Mouse (Mus musculus): ENCODE results near the gene Bhlha15.

Gene Bhlha15

GRCm38 (mm10) chr5:144189950-144190583 lies at the start of gene Bhlha15:
Bhlha15 (plus strand) TSS chr5:144190286.
- in situ Hi-C loops (cut with MboI; ENCODE audit: low sequenced_read_pairs) = no loop called here

- in situ Hi-C loops (cut with MboI; ENCODE audit: low sequenced_read_pairs) = no loop called here
Measured at GRCm38 (mm10) chr5:144143531-144143930, 46.6 kb upstream of the Bhlha15 start.

- in situ Hi-C loops (cut with MboI; ENCODE audit: low sequenced_read_pairs) = no loop called here
Measured at GRCm38 (mm10) chr5:144146898-144147297, 43.2 kb upstream of the Bhlha15 start.

- in situ Hi-C loops (cut with MboI; ENCODE audit: low sequenced_read_pairs) = no loop called here
Measured at GRCm38 (mm10) chr5:144149530-144149929, 40.6 kb upstream of the Bhlha15 start.

- in situ Hi-C loops (cut with MboI; ENCODE audit: low sequenced_read_pairs) = loop anchor here (10.0 kb wide), 1 partner anchor 96 kb away; no protein-coding TSS in a partner anchor
Measured at GRCm38 (mm10) chr5:144151270-144151669, 38.8 kb upstream of the Bhlha15 start.

GRCm38 (mm10) chr5:144154528-144154927 lies 35.6 kb upstream of the Bhlha15 start:
- in situ Hi-C loops (cut with MboI; ENCODE audit: low sequenced_read_pairs) = loop anchor here (10.0 kb wide), 1 partner anchor 100 kb away; no protein-coding TSS in a partner anchor

GRCm38 (mm10) chr5:144158604-144159003 lies 31.5 kb upstream of the Bhlha15 start:
- in situ Hi-C loops (cut with MboI; ENCODE audit: low sequenced_read_pairs) = loop anchor here (10.0 kb wide), 1 partner anchor 104 kb away; no protein-coding TSS in a partner anchor

DNA sequence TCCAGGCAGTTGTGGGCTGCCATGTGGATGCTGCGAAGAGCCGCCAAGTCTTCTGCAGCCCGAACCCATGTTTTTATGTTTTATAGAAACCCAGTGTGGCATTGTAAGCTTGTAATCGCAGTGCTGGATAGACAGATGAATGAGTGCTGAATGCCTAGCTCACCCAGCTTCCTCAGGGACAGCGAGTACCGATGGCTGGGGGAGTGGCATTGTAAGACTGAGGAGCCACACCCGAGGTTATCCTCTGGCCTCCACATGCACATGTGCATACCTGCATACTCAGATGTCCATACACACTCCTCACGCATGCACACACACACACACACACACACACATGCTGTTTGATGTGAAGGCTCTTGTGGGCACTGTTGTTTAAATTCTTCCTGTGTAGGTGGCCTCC lies 30.9 kb upstream of the Bhlha15 start:
- in situ Hi-C loops (cut with MboI; ENCODE audit: low sequenced_read_pairs) = loop anchor here (10.0 kb wide), 1 partner anchor 104 kb away; no protein-coding TSS in a partner anchor

GRCm38 (mm10) chr5:144162080-144162812 lies 27.8 kb upstream of the Bhlha15 start:
- in situ Hi-C loops (cut with MboI; ENCODE audit: low sequenced_read_pairs) = no loop called here

- in situ Hi-C loops (cut with MboI; ENCODE audit: low sequenced_read_pairs) = no loop called here
Measured at GRCm38 (mm10) chr5:144162813-144163517, 27.1 kb upstream of the Bhlha15 start.

GRCm38 (mm10) chr5:144165756-144166155 lies 24.3 kb upstream of the Bhlha15 start:
- in situ Hi-C loops (cut with MboI; ENCODE audit: low sequenced_read_pairs) = no loop called here

GRCm38 (mm10) chr5:144169275-144169975 lies 20.7 kb upstream of the Bhlha15 start:
- in situ Hi-C loops (cut with MboI; ENCODE audit: low sequenced_read_pairs) = no loop called here

DNA sequence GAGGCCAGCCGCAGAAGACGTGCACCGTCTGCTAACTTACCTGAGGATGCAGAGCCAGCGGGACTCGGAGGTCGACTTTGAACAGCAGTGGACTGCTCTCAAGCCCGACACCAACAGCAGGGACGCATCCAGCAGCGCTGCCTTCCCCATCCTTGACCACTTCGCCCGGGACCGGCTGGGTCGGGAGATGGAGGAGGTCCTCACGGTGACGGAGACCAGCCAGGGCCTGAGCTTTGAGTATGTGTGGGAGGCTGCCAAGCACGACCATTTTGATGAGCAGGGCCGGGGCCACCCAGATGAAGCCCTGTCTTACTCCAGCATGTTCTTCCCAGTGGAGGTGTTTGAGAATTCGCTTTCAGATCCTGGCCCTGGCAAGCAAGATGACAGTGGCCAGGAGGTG lies 16.4 kb upstream of the Bhlha15 start:
- in situ Hi-C loops (cut with MboI; ENCODE audit: low sequenced_read_pairs) = no loop called here

GRCm38 (mm10) chr5:144178216-144178615 lies 11.9 kb upstream of the Bhlha15 start:
- in situ Hi-C loops (cut with MboI; ENCODE audit: low sequenced_read_pairs) = no loop called here

- in situ Hi-C loops (cut with MboI; ENCODE audit: low sequenced_read_pairs) = no loop called here
Measured at GRCm38 (mm10) chr5:144181249-144181648, 8.8 kb upstream of the Bhlha15 start.

GRCm38 (mm10) chr5:144182542-144183247 lies 7.4 kb upstream of the Bhlha15 start:
- in situ Hi-C loops (cut with MboI; ENCODE audit: low sequenced_read_pairs) = no loop called here

DNA sequence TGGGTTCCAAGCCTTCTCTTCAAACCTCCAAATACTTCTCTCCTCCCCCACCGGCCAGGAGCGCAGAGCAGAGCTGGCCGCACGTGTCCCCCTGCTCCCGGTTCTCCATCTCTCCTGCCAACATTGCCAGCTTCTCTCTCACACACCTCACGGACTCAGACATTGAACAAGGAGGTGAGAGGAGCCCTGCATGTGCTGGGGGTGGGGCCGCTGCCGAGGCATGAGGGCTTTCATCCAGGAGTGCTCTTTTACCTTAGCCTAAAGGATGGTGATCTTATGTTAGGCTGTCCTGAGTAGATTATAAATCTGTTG lies 6.9 kb upstream of the Bhlha15 start:
- in situ Hi-C loops (cut with MboI; ENCODE audit: low sequenced_read_pairs) = no loop called here

DNA sequence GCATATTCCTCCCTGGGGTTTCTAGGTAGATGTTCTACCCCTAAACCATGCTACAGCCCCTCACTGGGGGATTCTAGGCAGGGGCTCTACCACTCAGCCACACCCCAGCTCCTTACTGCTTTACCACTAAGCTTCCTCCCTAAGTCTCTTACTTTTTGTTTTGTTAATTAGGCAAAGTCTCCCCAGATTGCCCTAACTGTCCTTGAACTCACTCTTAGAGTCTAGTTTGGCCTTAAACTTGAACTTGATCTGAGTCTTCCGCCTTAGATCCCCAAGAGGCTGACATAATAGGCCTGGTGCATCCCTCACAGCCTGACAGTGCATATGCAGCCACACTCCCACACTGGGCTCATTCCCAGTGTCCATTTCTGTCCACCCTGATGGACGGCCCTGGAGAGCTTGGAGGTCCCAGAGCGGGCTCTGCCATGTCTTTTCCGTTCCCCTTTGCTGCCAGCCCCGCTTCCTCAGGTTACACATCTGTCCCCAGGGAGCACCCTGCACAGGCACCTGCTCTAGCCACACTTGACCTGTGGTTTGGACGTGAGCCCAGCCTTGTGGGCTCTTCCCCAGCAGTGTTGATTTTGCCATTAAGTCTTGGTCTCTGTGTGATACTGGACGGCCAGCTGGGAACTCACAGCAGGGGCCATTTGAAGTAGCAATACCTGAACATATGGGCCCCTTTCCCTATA lies 6.3 kb upstream of the Bhlha15 start:
- in situ Hi-C loops (cut with MboI; ENCODE audit: low sequenced_read_pairs) = no loop called here

GRCm38 (mm10) chr5:144184350-144185045 lies 5.6 kb upstream of the Bhlha15 start:
- in situ Hi-C loops (cut with MboI; ENCODE audit: low sequenced_read_pairs) = no loop called here
